Mouse (Mus musculus) heart, embryonic 16.5 days (tissue): ENCODE results near the gene Mroh2b. TPM values are rescaled to one million over a fixed set of nuclear protein-coding genes. Genes with fewer than 3 reads are reported as not detected.

Experiments
- polyA plus RNA-seq: library from polyadenylated mRNA; unstranded; fragments of >200 nt; fragmentation: Nextera tagmentation; extraction: Ambion mirVana; gene quantifications from 2 replicates; pipeline ENCODE4 v1.2.1, GENCODE M21; 2015

Gene Mroh2b
- polyA plus RNA-seq, 1 experiment from 2014 or later, result not detected

Other genes with a start within 250 kb of the Mroh2b start
- gene C6, start 171.6 kb upstream of the Mroh2b start, polyA plus RNA-seq, result not detected in 2 replicates
- 0.11 and 0.17 TPM in 2 replicates for gene C7, start 165.0 kb downstream of the Mroh2b start, polyA plus RNA-seq
- 1.6 and 1.9 TPM in 2 replicates for gene Card6, start 209.8 kb downstream of the Mroh2b start, polyA plus RNA-seq
- gene Rpl37, start 217.9 kb downstream of the Mroh2b start, polyA plus RNA-seq, result 226 and 249 TPM in 2 replicates
- 14.8 and 17.1 TPM in 2 replicates for gene Prkaa1, start 245.1 kb downstream of the Mroh2b start, polyA plus RNA-seq